Mouse (Mus musculus): ENCODE data around the gene Btn2a2. TPM values are rescaled to one million over a fixed set of nuclear protein-coding genes. Genes with fewer than 3 reads are reported as not detected.

Btn2a2 gene
- total RNA-seq, 2 experiments from 2014 or later, result not detected

GRCm38 (mm10) chr13:23521703-23522102, 33.0 kb upstream of the Btn2a2 start:
- peak; percentile 81 to 89 for DNase-seq

- peak; percentile 81 to 94 for DNase-seq
These were observed 30.8 kb upstream of the Btn2a2 start for GRCm38 (mm10) chr13:23519416-23519815.

GRCm38 (mm10) chr13:23518885-23519284, 30.2 kb upstream of the Btn2a2 start:
- peak; percentile 81 to 94 for DNase-seq

GRCm38 (mm10) chr13:23518295-23518603, 29.6 kb upstream of the Btn2a2 start:
- DNase-seq, result no peak

GRCm38 (mm10) chr13:23517603-23518294, 29.1 kb upstream of the Btn2a2 start:
- DNase-seq, result peak; percentile 90 to 97

- DNase-seq, result peak; percentile 72 to 92
These were observed 28.4 kb upstream of the Btn2a2 start for GRCm38 (mm10) chr13:23516822-23517602.

GRCm38 (mm10) chr13:23515826-23516620, 27.4 kb upstream of the Btn2a2 start:
- DNase-seq, result no peak

GRCm38 (mm10) chr13:23515281-23515680, 26.6 kb upstream of the Btn2a2 start:
- DNase-seq, result no peak

- DNase-seq, result no peak
These were observed 24.9 kb upstream of the Btn2a2 start for GRCm38 (mm10) chr13:23513517-23513916.

GRCm38 (mm10) chr13:23510127-23510526, 21.5 kb upstream of the Btn2a2 start:
- no peak for DNase-seq

- no peak for DNase-seq
These were observed 18.3 kb upstream of the Btn2a2 start for GRCm38 (mm10) chr13:23506819-23507515.

- DNase-seq, result peak; percentile 14 to 56
These were observed 17.7 kb upstream of the Btn2a2 start for GRCm38 (mm10) chr13:23506351-23506750.

- no peak for DNase-seq
These were observed 17.1 kb upstream of the Btn2a2 start for GRCm38 (mm10) chr13:23505662-23506345.

GRCm38 (mm10) chr13:23503797-23504196, 15.1 kb upstream of the Btn2a2 start:
- peak; percentile 38 to 75 for DNase-seq

GRCm38 (mm10) chr13:23502916-23503315, 14.3 kb upstream of the Btn2a2 start:
- no peak for DNase-seq

- no peak for DNase-seq
These were observed 13.4 kb upstream of the Btn2a2 start for GRCm38 (mm10) chr13:23502031-23502567.

GRCm38 (mm10) chr13:23501511-23501910, 12.9 kb upstream of the Btn2a2 start:
- DNase-seq, result no peak

GRCm38 (mm10) chr13:23500424-23501200, 12.0 kb upstream of the Btn2a2 start:
- DNase-seq, result peak; percentile 66 to 75

GRCm38 (mm10) chr13:23499943-23500342, 11.3 kb upstream of the Btn2a2 start:
- DNase-seq, result no peak

- DNase-seq, result no peak
These were observed 10.0 kb upstream of the Btn2a2 start for GRCm38 (mm10) chr13:23498653-23499052.
